Mouse (Mus musculus) MEL (cell line): ENCODE results near the gene Gpr146. TPM values are rescaled to one million over a fixed set of nuclear protein-coding genes. Genes with fewer than 3 reads are reported as not detected.

ENCODE experiments used
- DNase-seq: peaks from one replicate; pipeline ENCODE4 v3.0.0; 2011; ENCODE audit warnings: low read depth, low spot score
- H3K27ac ChIP-seq: 2 replicates; pipeline ENCODE4 v1.5.1; 2012; ENCODE audit warnings: low read depth, mild to moderate bottlenecking, control low read depth, low read length, moderate library complexity; ENCODE audit not compliant: control insufficient read depth
- H3K27me3 ChIP-seq, 2 experiments: fragments of 150-350 bp in 1 of 2; sonication (generic) in 1 of 2; 2 replicates each; pipeline ENCODE4 v1.6.1; 2012; ENCODE audit warnings: low read length in 2 of 2, mild to moderate bottlenecking in 2 of 2, improper control_type of control experiment in 1 of 2, moderate library complexity in 1 of 2; ENCODE audit not compliant: insufficient read depth in 2 of 2, control insufficient read depth in 1 of 2
- H3K36me3 ChIP-seq, 2 experiments: 2 replicates each; pipeline ENCODE4 v1.6.1; 2012 to 2014; ENCODE audit warnings: low read length in 2 of 2, improper control_type of control experiment in 1 of 2, inconsistent platforms in 1 of 2, mild to moderate bottlenecking in 1 of 2; ENCODE audit not compliant: insufficient read depth in 2 of 2, control insufficient read depth in 1 of 2
- H3K4me1 ChIP-seq, 2 experiments: fragments of 150-350 bp in 1 of 2; sonication (generic) in 1 of 2; 2 replicates each; pipeline ENCODE4 v1.6.1; 2012; ENCODE audit warnings: low read length in 2 of 2, improper control_type of control experiment in 1 of 2, mild to moderate bottlenecking in 1 of 2; ENCODE audit not compliant: insufficient read depth in 2 of 2, control insufficient read depth in 1 of 2
- H3K4me3 ChIP-seq, 2 experiments: fragments of 150-350 bp in 1 of 2; sonication (generic) in 1 of 2; 2 replicates each; pipeline ENCODE4 v1.5.1; 2012; ENCODE audit warnings: low read depth in 2 of 2, low read length in 2 of 2, mild to moderate bottlenecking in 2 of 2, moderate library complexity in 2 of 2, control low read depth in 1 of 2, improper control_type of control experiment in 1 of 2; ENCODE audit not compliant: control insufficient read depth in 1 of 2, insufficient read depth in 1 of 2
- H3K79me2 ChIP-seq: 2 replicates; pipeline ENCODE4 v1.6.1; 2012; ENCODE audit warnings: mild to moderate bottlenecking, low read length, moderate library complexity; ENCODE audit not compliant: control insufficient read depth, poor library complexity, insufficient read depth
- H3K9ac ChIP-seq: 2 replicates; pipeline ENCODE4 v1.6.1; 2012; ENCODE audit warnings: low read depth, mild to moderate bottlenecking, control low read depth, low read length, moderate library complexity; ENCODE audit not compliant: control insufficient read depth, poor library complexity, severe bottlenecking
- H3K9me3 ChIP-seq: fragments of 150-350 bp; sonication (generic); replicated peaks from 2 replicates; pipeline ENCODE4 v1.6.1; 2012; ENCODE audit warnings: mild to moderate bottlenecking, low read length, improper control_type of control experiment, moderate library complexity; ENCODE audit not compliant: insufficient read depth
- CHD2 ChIP-seq: IDR thresholded peaks from 2 replicates; pipeline ENCODE4 v1.6.1; 2011; ENCODE audit warnings: low read length, improper control_type of control experiment
- EP300 ChIP-seq, 2 experiments: IDR thresholded peaks; 2 replicates each; pipeline ENCODE4 v1.6.1; 2011; ENCODE audit warnings: improper control_type of control experiment in 2 of 2, low read length in 2 of 2, low read depth in 1 of 2, mild to moderate bottlenecking in 1 of 2
- GABPA ChIP-seq: IDR thresholded peaks from 2 replicates; pipeline ENCODE4 v1.6.1; 2012; ENCODE audit warnings: low read depth, mild to moderate bottlenecking, inconsistent platforms, low read length, improper control_type of control experiment, moderate library complexity
- HCFC1 ChIP-seq: IDR thresholded peaks from 2 replicates; pipeline ENCODE4 v1.6.1; 2012; ENCODE audit warnings: low read depth, mild to moderate bottlenecking, inconsistent platforms, low read length, improper control_type of control experiment, moderate library complexity
- KAT2A ChIP-seq: conservative IDR thresholded peaks from 2 replicates; pipeline ENCODE4 v1.6.1; 2012; ENCODE audit warnings: low read depth, low read length, improper control_type of control experiment, inconsistent platforms
- MEF2A ChIP-seq: IDR thresholded peaks from 2 replicates; pipeline ENCODE4 v1.6.1; 2014; ENCODE audit warnings: low read depth, mild to moderate bottlenecking, inconsistent platforms, low read length, improper control_type of control experiment; ENCODE audit not compliant: poor library complexity, insufficient replicate concordance, severe bottlenecking; ENCODE audit errors: extremely low read depth
- MXI1 ChIP-seq: IDR thresholded peaks from 2 replicates; pipeline ENCODE4 v1.6.1; 2011; ENCODE audit warnings: mild to moderate bottlenecking, low read depth, low read length, improper control_type of control experiment
- MYC ChIP-seq: IDR thresholded peaks from 2 replicates; pipeline ENCODE4 v1.6.1; 2011; ENCODE audit warnings: low read depth, mild to moderate bottlenecking, low read length, improper control_type of control experiment, moderate library complexity
- NELFE ChIP-seq: IDR thresholded peaks from 2 replicates; pipeline ENCODE4 v1.6.1; 2011; ENCODE audit warnings: low read depth, low read length, improper control_type of control experiment
- POLR2A ChIP-seq, 2 experiments: IDR thresholded peaks; 2 replicates each; pipeline ENCODE4 v1.6.1; 2011 to 2012; ENCODE audit warnings: low read length in 2 of 2, mild to moderate bottlenecking in 2 of 2, control low read depth in 1 of 2, improper control_type of control experiment in 1 of 2, low read depth in 1 of 2, moderate library complexity in 1 of 2; ENCODE audit not compliant: control insufficient read depth in 1 of 2, insufficient read depth in 1 of 2, poor library complexity in 1 of 2
- RAD21 ChIP-seq: IDR thresholded peaks from 2 replicates; pipeline ENCODE4 v1.6.1; 2011; ENCODE audit warnings: mild to moderate bottlenecking, low read depth, low read length, improper control_type of control experiment
- SIN3A ChIP-seq: IDR thresholded peaks from 2 replicates; pipeline ENCODE4 v1.6.1; 2012; ENCODE audit warnings: low read length, improper control_type of control experiment, inconsistent platforms
- SMC3 ChIP-seq: IDR thresholded peaks from 2 replicates; pipeline ENCODE4 v1.6.1; 2011; ENCODE audit warnings: low read depth, low read length, improper control_type of control experiment
- TAL1 ChIP-seq: IDR thresholded peaks from 2 replicates; pipeline ENCODE4 v1.6.1; 2012; ENCODE audit warnings: mild to moderate bottlenecking, inconsistent platforms, low read length, moderate library complexity, mixed read lengths
- TBP ChIP-seq: IDR thresholded peaks from 2 replicates; pipeline ENCODE4 v1.8.0; 2011; ENCODE audit warnings: low read depth, low read length, improper control_type of control experiment
- ZKSCAN1 ChIP-seq: IDR thresholded peaks from 2 replicates; pipeline ENCODE4 v1.6.1; 2012; ENCODE audit warnings: low read depth, mild to moderate bottlenecking, inconsistent platforms, low read length, improper control_type of control experiment, moderate library complexity
- ZNF384 ChIP-seq: IDR thresholded peaks from 2 replicates; pipeline ENCODE4 v1.6.1; 2012; ENCODE audit warnings: low read depth, mild to moderate bottlenecking, inconsistent platforms, low read length, improper control_type of control experiment
- polyA plus RNA-seq, 2 experiments: library from polyadenylated mRNA; stranded (reverse) in 1 of 2; unstranded in 1 of 2; fragments of >175 nt in 1 of 2; fragments of >200 nt in 1 of 2; gene quantifications; 2 replicates each; pipeline versions ENCODE4 v1.2.1 to v1.2.4; 2012; ENCODE audit warnings: low replicate concordance in 2 of 2, low read depth in 1 of 2; ENCODE audit not compliant: insufficient read length in 2 of 2, insufficient read depth in 1 of 2, missing spikeins in 1 of 2
- total RNA-seq: library from RNA; depleted of rRNA; stranded (reverse); fragments of 300-350 nt; gene quantifications from 2 replicates; pipeline ENCODE4 v1.2.3, GENCODE M21; 2012

Gene Gpr146
- total and polyA plus RNA-seq, 3 experiments, result 0.92 to 4.5 TPM; not detected in 1

GRCm38 (mm10) chr5:139373126-139373525, 4.4 kb upstream of the Gpr146 start:
- Histone ChIP-seq H3K9me3 (no peaks in the 10 kb centered on the region), H3K4me3 (no peak overlapping the region), H3K36me3 (no peaks in the 10 kb centered on the region; a peak in 1 of 4 replicates), H3K79me2 (peaks cover 2% of the 10 kb centered on the region; the same call in 1 of the 2 replicates), H3K4me1 (peaks cover 0 to 5% of the 10 kb centered on the region in 2 experiments; a peak in 3 of 4 replicates), H3K27ac (no peak overlapping the region), H3K9ac (no peak overlapping the region), H3K27me3 (no peaks in the 10 kb centered on the region)
- no peak for DNase-seq
- no peak for TF ChIP-seq EP300 (IDR thresholded peaks at IDR 0.05; ENCODE audit: low read depth in 1 of 2, low read length in 2 of 2)
- no peak for TF ChIP-seq MYC
- no peak for TF ChIP-seq ZNF384
- TF ChIP-seq MEF2A, result no peak
- TF ChIP-seq POLR2A (IDR thresholded peaks at IDR 0.05; ENCODE audit: control insufficient read depth in 1 of 2, insufficient read depth in 1 of 2, low read depth in 1 of 2, low read length in 2 of 2, poor library complexity in 1 of 2), result no peak

DNA sequence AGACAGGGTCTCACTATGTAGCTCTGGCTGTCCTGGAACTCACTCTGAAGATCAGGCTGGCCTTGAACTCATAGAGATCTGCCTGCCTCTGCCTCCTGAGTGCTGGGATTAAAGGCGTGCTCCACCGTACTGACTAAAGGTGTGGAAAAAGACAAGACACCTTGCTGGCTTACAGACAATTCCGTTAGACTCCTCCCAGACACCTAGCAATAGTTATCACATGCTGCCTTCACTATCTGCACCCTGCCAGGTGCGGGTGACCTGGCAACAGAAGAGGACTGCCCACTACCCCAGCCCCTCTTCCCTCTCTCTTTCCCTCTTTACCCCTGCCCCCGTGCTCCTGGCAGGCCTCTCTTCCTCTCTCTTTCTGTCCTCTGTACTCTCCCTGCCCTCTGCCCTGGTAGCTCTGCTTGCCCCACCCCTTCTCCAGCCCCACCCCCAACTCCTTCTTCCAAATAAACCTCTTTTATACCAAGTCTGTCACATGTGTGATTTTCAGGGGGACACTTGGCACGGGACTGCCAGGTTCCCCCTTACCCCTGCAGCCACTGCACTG, 3.5 kb upstream of the Gpr146 start:
- Histone ChIP-seq H3K9me3 (no peaks in the 10 kb centered on the region), H3K27ac (no peak overlapping the region), H3K9ac (no peak overlapping the region), H3K4me3 (no peak overlapping the region), H3K79me2 (peaks cover 2% of the 10 kb centered on the region; the same call in 1 of the 2 replicates), H3K4me1 (peaks cover 0 to 5% of the 10 kb centered on the region in 2 experiments; a peak in 3 of 4 replicates), H3K27me3 (no peaks in the 10 kb centered on the region), H3K36me3 (peaks cover 0 to 2% of the 10 kb centered on the region in 2 experiments; a peak in 1 of 4 replicates)
- TF ChIP-seq CHD2 (no peak), SIN3A (no peak)
- DNase-seq, result no peak

- Histone ChIP-seq H3K4me1 (peaks cover 0 to 11% of the 10 kb centered on the region in 2 experiments), H3K27ac (no peak overlapping the region), H3K79me2 (peaks cover 2% of the 10 kb centered on the region; the same call in 1 of the 2 replicates), H3K9ac (no peak overlapping the region), H3K4me3 (no peak overlapping the region), H3K27me3 (no peaks in the 10 kb centered on the region), H3K36me3 (peaks cover 0 to 7% of the 10 kb centered on the region in 2 experiments; a peak in 2 of 4 replicates), H3K9me3 (no peaks in the 10 kb centered on the region)
- TF ChIP-seq RAD21 (no peak), MYC (no peak), KAT2A (no peak), GABPA (no peak), MXI1 (no peak), ZKSCAN1 (no peak), HCFC1 (no peak), POLR2A (IDR thresholded peaks at IDR 0.05; ENCODE audit: control insufficient read depth in 1 of 2, insufficient read depth in 1 of 2, low read depth in 1 of 2, low read length in 2 of 2, poor library complexity in 1 of 2) (no peak), SMC3 (no peak), TAL1 (no peak), CHD2 (no peak), TBP (no peak), NELFE (no peak)
- DNase-seq, result no peak
These were observed 2.7 kb upstream of the Gpr146 start for GRCm38 (mm10) chr5:139374841-139375240.
